Mouse (Mus musculus): ENCODE data around the gene Stpg3.

The Stpg3 gene

GRCm38 (mm10) chr2:25178285-25178972 lies 36.0 kb downstream of the Stpg3 start:
- DNase-seq, result peak in 1 of 2 experiments; percentile 23

- peak; percentile 62 to 71 for DNase-seq
Observed at GRCm38 (mm10) chr2:25177685-25178084, 36.8 kb downstream of the Stpg3 start.

DNA sequence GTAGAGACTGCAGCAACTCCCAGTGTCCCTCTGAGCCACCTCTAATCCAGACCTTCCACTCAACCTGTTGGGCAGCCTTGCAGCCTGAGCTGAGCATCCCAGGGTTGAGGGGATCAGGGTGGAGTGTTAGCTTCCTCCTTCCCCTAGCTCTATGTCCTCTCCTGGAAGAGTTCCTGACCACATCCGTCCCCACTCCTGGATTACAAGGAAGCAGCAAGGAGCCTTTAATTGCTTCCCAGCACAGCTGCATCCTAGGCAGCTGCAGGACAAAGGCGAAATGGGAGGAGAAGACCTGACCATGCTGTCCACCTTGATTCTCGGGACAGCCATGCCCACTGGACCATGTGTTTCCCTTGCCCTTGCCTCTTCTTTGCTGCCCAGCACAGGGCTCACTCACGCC lies 37.4 kb downstream of the Stpg3 start:
- DNase-seq, result no peak

DNA sequence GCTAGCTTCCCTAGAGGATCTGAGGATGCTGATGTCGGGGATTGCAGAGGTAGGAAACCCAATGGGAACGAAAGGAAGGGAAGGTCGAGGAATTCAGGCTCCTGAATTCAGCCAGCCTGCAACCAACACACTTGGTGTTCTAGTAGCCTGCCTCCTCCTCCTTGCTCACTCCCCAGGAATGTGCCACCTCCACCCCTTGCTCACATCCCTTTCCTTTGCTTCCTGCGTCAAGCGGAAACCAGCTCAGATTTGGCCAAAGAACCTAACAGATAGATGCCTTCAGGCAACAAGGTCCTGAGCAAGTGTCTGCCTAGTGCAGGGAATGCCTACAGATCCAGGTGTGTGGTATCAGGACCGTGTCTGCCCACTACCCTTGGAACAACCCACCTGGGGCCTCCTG lies 37.9 kb downstream of the Stpg3 start:
- DNase-seq, result no peak

DNA sequence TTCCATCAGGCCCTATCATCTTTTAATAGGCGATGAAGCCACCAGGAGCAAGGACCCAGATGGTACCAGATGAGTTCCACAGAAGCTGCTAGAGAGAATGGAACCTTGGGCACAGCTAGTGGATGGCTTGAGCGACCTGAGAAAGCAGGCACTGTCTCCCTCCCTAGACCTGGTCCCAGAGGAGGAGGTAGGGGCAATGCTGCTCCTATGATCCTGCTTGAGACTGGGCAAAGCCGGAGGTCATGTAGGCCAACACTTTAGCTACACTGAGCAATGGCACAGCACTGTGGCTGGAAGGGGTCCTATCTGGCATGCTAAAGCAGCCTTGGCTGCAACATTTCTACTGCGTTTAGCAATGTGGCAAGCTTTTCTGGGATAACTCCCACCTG lies 38.8 kb downstream of the Stpg3 start:
- peak in 1 of 2 experiments; percentile 42 for DNase-seq

DNA sequence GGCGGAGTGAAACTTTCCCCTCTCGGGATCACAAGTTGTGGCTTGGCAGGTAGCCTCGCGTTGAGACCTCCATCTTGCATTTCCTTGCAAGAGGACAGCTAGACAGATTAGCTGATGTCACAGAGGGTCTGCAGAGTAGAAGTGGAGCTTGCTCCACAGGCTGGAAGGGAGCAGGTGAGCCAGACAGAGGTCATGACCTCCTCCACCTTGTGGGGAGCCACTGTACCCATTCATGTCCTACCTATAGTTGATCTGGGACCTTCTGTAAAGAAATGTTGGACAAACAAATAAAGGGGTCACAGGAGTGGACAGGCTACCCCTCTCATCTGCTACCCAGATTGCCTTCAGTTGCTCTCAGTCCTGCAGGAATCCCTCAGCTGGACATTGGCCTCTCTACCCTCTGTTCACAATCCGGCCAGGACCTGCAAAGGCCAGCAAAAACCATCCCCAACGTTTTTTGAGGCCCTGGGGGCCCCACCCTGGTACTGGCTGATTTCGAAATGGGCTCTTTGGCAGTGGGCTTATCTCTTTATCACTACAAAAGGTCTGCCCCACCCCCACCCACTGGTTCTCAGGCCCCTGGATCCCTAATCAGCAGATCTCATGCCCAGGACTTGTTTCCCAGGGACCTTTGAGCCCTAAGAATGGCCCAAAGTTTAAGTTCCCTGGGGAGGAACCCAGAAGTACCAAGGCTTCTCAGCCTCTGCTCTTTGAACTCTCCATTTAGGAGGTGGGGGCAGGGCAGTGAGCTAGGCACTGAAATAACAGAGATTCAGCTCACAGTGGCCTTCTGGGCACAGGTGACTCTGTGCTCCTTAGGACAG lies 39.4 kb downstream of the Stpg3 start:
- no peak for DNase-seq

GRCm38 (mm10) chr2:25173821-25174220 lies 40.6 kb downstream of the Stpg3 start:
- DNase-seq, result no peak

DNA sequence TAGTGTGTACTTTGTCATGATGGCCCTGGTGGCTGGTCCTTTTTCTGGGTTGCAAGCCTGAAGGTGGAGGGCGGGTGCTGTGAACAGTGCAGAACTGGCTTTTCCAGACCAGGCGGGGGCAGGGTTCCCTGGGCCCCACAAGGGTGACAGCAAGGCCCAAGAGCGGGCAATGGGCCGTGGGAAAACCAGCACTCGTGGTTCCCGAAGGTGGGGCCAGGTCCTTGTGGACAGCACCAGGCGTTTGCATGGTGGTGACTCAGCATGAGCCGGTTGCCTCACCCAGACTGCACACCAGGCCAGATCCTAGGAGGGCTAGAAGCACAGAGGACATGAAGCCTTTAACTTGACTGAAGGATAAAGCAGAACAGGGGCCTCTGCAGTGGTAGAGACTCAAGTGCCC lies 41.8 kb downstream of the Stpg3 start:
- DNase-seq, result no peak

DNA sequence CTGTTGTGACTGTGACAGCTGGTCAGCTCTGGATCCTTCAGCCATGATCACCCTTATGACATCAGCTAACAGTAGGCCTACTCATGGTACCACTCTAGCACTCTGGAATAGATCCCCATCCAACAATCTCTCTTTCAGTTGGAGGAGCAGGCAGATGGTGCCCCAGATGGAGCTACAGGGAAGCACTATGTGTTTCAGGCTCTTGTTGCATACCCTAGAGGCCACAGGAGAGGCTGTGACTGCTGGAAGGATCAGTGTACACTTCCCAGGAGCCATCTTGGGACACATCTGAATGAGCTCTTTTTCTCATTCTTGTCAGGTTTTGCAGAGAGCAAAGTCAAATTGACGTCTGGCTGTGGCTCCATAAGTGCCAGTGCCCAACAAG lies 42.7 kb downstream of the Stpg3 start:
- peak; percentile 54 to 56 for DNase-seq

DNA sequence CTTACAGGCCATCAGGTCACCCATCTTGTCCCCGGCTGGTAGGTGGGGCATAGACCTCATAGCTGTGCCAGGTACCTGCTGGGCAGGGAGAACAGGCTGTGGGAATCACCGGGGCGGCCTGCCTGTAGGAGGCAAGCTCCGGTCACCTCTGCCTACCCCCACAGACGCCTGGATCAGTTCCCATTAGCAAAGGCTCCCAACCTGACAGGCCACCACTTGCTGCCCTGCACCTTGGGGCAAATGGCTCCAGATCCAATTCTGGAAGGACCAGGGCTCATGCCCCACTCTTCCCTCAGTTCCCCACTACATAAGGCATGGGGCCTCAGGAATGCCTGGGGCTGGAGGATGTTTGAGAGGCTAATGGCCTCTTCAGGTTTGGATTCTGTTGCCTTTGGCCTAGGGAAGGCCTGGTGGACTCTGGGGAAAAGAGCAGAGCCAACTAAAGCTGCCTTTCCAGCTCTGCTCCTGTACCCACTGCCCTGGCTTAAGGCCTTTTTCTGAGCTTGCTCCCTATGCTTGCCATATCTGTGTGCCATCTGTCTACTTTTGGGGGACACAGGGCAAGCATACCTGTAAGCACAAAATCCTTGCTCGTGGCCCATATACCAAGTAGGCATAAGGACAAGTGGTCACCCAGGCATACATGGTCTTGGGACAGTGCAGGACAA lies 43.2 kb downstream of the Stpg3 start:
- DNase-seq, result peak; percentile 35 to 42

DNA sequence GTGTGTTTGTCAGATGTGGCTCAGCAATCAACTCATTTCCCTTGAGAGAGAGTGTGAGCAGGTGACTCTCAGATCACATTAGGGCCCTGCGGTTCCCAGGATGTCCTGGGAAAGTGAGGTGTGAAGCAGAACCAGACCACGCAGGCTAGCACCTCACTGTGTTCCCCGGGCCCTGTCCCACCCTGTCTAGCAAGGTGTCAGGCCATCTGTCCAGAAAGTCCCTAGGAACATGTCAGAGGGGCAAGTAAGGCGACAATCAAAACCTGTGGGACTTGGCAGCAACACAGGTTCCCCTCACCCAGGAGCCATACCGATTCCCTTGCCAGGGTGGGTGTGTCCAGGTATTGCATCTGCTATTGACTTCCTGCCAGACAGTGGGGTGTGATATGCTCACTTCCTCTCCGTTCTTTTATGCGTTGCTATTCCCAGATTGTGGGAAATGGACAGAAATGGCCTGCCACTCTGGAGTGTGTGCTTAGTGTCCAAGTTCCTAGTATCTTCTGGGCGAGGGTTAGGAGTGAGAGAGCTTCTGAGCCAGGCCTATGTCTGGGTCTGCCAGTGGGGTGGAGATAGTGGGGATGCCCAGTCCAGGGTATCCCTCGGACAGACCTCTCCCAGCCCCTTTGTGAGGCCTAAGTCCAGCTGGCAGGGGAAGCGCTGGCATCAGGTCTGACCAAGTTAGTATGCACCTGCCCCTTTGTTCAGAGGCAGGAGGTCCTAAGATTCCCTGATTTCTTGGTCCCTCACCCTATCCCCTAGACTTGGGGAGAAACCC lies 43.9 kb downstream of the Stpg3 start:
- DNase-seq, result peak; percentile 44 to 50

DNA sequence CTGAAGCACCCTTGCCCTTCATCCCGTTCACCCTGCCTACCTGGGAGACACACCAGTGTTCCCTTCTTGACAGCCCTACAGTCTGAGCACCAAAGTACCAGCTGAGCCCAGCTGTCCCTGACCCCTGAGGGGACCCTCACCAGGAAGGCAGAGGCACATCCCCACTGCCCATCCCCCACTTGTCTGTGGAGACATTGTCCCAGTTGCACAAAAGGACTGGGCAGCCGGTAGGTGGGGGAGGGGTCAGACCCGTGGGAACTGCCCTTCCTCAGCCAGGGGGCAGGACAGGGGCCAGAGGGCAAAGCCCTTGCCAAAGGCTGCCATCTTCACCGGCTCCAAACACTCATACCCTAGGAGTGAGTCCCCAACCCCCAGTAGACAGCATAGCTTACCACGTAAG lies 44.7 kb downstream of the Stpg3 start:
- peak; percentile 23 to 58 for DNase-seq

DNA sequence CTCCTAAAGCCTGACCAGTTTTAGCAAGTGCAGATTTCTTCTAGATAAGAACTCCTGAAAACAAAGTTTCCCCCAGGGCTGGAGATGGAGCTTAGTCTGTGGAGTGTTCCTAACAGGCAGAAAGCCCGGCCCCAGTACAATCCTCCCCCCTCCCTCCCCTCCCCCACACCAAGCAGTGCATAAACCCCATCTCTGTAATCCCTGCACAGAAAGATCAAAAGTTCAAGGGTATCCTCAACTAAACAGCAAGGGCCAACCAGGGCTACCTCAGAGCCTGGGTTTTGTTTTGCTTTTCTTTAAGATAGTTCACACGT lies 45.8 kb downstream of the Stpg3 start:
- DNase-seq, result no peak

DNA sequence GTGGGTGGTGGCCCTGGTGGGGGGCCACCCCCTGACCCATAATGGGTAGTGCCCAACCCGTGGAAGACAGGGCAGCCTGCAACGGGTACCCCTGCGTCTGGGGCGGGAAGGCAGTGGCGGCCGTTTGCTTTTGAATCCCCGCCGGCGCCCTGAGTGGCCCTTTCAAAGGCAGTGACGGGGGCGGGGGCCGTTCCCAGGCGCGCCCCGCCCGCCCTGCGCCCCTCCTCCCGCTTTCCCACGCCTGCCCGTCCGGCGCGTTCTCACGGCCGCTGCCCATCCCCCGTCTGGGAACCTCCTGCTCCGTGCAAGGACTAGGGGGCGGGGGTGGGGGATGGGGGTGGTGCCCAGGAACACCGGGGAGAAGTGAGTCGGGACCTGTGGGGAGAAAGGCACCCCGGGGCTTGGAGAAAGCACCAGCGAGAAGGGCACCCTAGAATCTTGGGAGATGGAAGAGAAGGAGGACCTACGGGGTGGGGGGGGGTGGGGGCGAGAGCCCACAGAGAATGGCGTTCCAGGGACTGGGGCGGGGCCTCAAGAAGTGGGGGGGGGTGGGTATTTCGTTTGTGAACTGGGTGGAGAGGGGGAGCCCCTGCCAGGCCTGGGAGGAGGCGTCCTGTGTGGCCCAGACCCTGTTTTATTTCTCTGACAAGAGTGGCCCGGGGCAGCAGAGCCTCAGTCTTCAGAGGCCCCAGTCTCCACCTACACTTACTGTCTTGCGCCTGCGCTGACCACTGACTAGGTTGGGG lies 46.3 kb downstream of the Stpg3 start:
- peak; percentile 43 to 60 for DNase-seq

GRCm38 (mm10) chr2:25167481-25167880 lies 47.0 kb downstream of the Stpg3 start:
- DNase-seq, result no peak
